Mouse (Mus musculus) heart, adult 2 months (tissue): ENCODE data around the gene Brat1.

Experiments
- CTCF ChIP-seq: fragments of 200-600 bp; IDR thresholded peaks from 2 replicates; pipeline ENCODE4 v1.8.1; 2022; ENCODE audit warnings: antibody characterized with exemption, mild to moderate bottlenecking, moderate library complexity
- POLR2A ChIP-seq: fragments of 200-500 bp; IDR thresholded peaks from 2 replicates; pipeline ENCODE4 v1.6.1; 2011; ENCODE audit warnings: mild to moderate bottlenecking, low read depth, low read length, control low read depth; ENCODE audit not compliant: insufficient read depth

- TF ChIP-seq POLR2A (no peak), CTCF (no peak)
These were observed 42.8 kb upstream of the Brat1 start for GRCm38 (mm10) chr5:140661875-140662643.
